Mouse (Mus musculus) cerebellum, adult 18-20 months (tissue): ENCODE data around the gene C130050O18Rik.

Experiments used
- DNase-seq, 2 experiments: peaks; one replicate each; pipeline ENCODE4 v3.0.0; 2021

Gene C130050O18Rik

GRCm38 (mm10) chr5:139397959-139398753 lies 6.9 kb upstream of the C130050O18Rik start:
- peak; percentile 93 to 95 for DNase-seq

GRCm38 (mm10) chr5:139398786-139399185 lies 6.3 kb upstream of the C130050O18Rik start:
- DNase-seq: no peak

GRCm38 (mm10) chr5:139399991-139400390 lies 5.1 kb upstream of the C130050O18Rik start:
- peak; percentile 49 to 58 for DNase-seq

GRCm38 (mm10) chr5:139402106-139402505 lies 3.0 kb upstream of the C130050O18Rik start:
- DNase-seq: no peak

GRCm38 (mm10) chr5:139403692-139404260 lies 1.3 kb upstream of the C130050O18Rik start:
- no peak for DNase-seq

- no peak for DNase-seq
Measured at GRCm38 (mm10) chr5:139405478-139405877, 398 bp downstream of the C130050O18Rik start.

GRCm38 (mm10) chr5:139405953-139406352 lies 873 bp downstream of the C130050O18Rik start:
- no peak for DNase-seq

- DNase-seq: no peak
Measured at GRCm38 (mm10) chr5:139407121-139407885, 2.2 kb downstream of the C130050O18Rik start.

- DNase-seq: no peak
Measured at GRCm38 (mm10) chr5:139408511-139408910, 3.4 kb downstream of the C130050O18Rik start.

- no peak for DNase-seq
Measured at GRCm38 (mm10) chr5:139409412-139409811, 4.3 kb downstream of the C130050O18Rik start.

GRCm38 (mm10) chr5:139410056-139410455 lies 5.0 kb downstream of the C130050O18Rik start:
- no peak for DNase-seq

- DNase-seq: peak; percentile 45 to 48
Measured at GRCm38 (mm10) chr5:139411117-139411516, 6.0 kb downstream of the C130050O18Rik start.

GRCm38 (mm10) chr5:139411665-139412314 lies 6.7 kb downstream of the C130050O18Rik start:
- no peak for DNase-seq

GRCm38 (mm10) chr5:139413545-139413944 lies 8.5 kb downstream of the C130050O18Rik start:
- DNase-seq: no peak

- no peak for DNase-seq
Measured at GRCm38 (mm10) chr5:139415001-139415400, 9.9 kb downstream of the C130050O18Rik start.

GRCm38 (mm10) chr5:139416942-139417341 lies 11.9 kb downstream of the C130050O18Rik start:
- no peak for DNase-seq

- DNase-seq: no peak
Measured at GRCm38 (mm10) chr5:139417480-139417879, 12.4 kb downstream of the C130050O18Rik start.

- no peak for DNase-seq
Measured at GRCm38 (mm10) chr5:139418110-139418509, 13.0 kb downstream of the C130050O18Rik start.

GRCm38 (mm10) chr5:139418633-139419032 lies 13.6 kb downstream of the C130050O18Rik start:
- DNase-seq: no peak

GRCm38 (mm10) chr5:139423026-139423865 lies 18.2 kb downstream of the C130050O18Rik start, which contains the start of gene Gper1:
TSS of gene Gper1 (plus strand) at chr5:139423151.
- peak; percentile 58 to 59 for DNase-seq

GRCm38 (mm10) chr5:139425198-139425597 lies 20.1 kb downstream of the C130050O18Rik start:
- no peak for DNase-seq

GRCm38 (mm10) chr5:139427001-139427400 lies 21.9 kb downstream of the C130050O18Rik start:
- DNase-seq: no peak
